Mouse (Mus musculus): ENCODE results near the gene Nadk2. TPM values are rescaled to one million over a fixed set of nuclear protein-coding genes. Genes with fewer than 3 reads are reported as not detected.
A peak's percentile ranks its signal among the peaks of the same experiment; 100 is the strongest.

Gene Nadk2
- total RNA-seq, 2 experiments from 2014 or later, result 21.1 to 25.0 TPM

- intact Hi-C loops (cut with DNase I; ENCODE audit: low total_unique reads), result no loop called here
- DNase-seq, result no peak
These were observed 15.8 kb downstream of the Nadk2 start for GRCm38 (mm10) chr15:9086813-9087212.

DNA sequence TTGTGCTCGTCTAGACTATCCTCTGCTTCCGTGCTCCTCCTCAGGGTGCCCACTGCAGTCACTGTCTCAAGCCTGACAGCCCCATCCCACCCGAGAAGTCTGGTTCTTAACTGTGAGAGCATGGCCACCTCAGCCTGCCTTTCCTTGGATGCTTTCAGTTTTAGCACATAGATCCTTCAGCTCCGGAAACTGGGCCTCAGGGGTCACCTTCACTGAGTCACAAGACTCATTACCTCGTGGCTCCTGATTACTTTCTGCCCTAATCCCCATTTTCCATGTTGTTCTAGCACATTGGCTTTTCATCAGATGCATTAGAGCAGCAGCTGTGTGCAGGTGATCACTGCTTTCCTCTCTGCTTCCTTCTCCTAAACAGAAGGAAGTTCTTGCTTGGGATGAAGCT is 16.4 kb downstream of the Nadk2 start:
- DNase-seq, result no peak
- intact Hi-C loops (cut with DNase I; ENCODE audit: low total_unique reads), result no loop called here

DNA sequence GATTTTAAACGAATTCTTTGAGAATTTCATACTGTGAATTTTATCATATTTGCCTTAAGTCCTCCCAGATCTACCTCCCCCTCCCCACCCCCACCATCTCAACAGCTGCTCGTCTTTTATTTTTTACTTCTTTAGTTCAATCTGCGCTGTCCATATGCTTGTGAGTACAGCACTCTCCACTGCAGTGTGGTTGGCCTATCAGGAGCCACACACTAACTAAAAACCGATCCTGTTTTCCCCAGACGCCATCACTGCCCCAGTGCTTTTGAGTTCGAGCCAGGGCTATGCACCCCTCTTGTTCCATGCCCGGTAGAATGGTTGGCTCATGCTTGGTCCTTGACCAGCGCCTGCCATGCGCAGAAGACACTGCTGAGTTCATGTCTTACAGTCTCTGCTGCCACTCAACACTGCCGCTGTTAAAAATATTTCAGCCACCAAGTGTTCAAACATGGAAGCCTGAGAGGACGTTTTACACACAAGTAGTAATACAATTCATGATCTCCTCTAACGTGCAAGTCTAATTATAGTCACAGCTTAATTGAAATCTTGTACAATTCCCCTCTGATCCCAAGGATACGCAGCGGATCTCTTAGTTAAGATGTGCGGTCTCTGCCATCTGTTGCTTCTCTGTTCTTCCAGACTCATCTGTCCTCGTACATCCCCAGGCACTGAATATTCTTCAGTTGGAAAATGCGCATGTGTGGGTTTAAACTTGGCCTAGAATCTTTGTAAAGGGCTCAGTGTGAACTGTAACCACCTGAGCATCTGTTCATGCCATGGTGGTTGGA is 17.0 kb downstream of the Nadk2 start:
- no peak for DNase-seq

DNA sequence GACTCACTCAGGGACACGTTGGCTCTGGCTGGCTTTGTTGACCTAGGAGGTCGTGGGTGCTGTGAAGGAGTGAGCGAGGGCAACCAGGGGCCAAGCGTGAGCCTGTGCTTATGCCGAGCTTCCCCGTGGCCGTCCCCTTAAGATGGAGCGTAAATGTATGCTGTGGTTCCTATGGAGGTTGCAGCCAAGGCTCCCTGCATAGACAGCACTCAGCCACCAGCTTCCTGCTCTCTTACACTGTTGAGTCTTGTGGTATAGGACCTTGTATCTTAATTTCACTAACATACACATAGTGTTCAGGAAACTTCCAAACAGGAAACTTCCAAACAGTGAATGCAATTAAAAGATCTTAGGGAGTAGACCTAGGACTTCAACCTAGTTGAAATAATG is 17.6 kb downstream of the Nadk2 start:
- intact Hi-C loops (cut with DNase I; ENCODE audit: low total_unique reads), result no loop called here
- DNase-seq, result no peak

More for the DNA sequence above, 17.0 kb downstream of the Nadk2 start:
- intact Hi-C loops (cut with DNase I; ENCODE audit: low total_unique reads), result no loop called here

DNA sequence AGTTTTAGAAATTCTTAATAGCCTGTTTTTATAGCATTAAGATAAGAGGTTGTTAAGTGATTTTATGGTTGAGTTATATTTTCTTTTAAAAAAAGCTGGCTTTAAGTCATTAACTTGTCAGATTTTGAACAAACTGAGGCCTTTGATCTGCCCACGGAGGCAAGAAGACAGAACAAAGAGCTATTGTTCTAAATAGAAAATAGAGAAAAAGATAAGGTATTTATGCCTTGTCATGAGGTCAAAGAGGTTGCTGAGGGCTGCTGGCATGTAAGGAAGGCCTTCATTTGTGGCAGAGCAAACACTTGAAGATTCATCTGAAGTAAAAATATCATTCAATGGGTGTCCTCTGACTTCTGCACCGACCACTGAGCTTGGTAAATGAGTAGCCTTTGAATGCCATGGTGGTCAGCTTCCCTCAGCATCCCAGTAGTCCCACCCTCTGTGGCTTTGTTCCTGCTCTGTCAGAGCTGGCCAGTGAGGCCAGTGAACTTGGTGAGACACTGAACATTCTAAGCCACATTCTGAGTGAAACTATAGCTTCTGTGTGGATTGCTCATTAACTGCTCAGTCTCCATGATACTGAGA is 18.2 kb downstream of the Nadk2 start:
- intact Hi-C loops (cut with DNase I; ENCODE audit: low total_unique reads), result no loop called here
- no peak for DNase-seq

- intact Hi-C loops (cut with DNase I; ENCODE audit: low total_unique reads), result no loop called here
- DNase-seq, result no peak
These were observed 19.6 kb downstream of the Nadk2 start for GRCm38 (mm10) chr15:9090662-9091061.

DNA sequence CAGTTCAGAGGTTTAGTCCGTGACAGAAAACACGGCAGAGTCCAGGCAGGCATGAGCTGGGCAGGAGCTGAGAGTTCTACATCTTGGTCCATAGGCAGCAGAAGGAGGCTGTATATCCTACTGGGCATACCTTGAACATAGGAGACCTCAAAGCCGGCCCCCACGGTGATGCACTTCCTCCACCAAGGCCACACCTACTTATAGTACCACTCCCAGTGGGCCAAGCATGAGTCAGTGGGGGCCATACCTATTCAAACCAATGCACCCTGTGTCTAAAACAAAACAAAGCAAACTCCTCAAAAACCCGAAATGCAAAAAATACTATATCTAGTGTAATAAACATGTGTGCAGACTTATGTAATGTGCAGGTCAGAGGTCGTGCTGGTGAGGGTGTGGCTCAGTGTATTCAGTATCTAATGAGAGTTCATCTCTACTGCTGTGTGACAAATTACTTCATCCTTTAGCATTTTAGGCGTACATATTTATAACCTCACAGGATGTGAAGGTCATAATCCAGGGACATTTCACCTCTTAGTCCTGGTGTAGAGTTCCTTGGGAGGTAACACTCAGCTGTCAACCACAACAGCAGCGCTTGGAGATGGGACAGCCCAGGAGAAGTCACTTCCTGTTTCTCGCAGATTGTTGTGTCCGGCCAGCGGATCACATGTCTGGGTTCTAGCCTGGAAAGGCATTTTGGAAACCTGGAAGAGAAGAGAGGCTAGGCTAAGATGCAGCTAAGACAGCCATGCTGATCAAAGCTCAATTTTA is 22.7 kb downstream of the Nadk2 start:
- intact Hi-C loops (cut with DNase I; ENCODE audit: low total_unique reads), result no loop called here
- DNase-seq, result no peak

- DNase-seq, result peak; percentile 12
- intact Hi-C loops (cut with DNase I; ENCODE audit: low total_unique reads), result no loop called here
These were observed 23.3 kb downstream of the Nadk2 start for GRCm38 (mm10) chr15:9094366-9094750.

- intact Hi-C loops (cut with DNase I; ENCODE audit: low total_unique reads), result no loop called here
- no peak for DNase-seq
These were observed 25.8 kb downstream of the Nadk2 start for GRCm38 (mm10) chr15:9096865-9097264.

DNA sequence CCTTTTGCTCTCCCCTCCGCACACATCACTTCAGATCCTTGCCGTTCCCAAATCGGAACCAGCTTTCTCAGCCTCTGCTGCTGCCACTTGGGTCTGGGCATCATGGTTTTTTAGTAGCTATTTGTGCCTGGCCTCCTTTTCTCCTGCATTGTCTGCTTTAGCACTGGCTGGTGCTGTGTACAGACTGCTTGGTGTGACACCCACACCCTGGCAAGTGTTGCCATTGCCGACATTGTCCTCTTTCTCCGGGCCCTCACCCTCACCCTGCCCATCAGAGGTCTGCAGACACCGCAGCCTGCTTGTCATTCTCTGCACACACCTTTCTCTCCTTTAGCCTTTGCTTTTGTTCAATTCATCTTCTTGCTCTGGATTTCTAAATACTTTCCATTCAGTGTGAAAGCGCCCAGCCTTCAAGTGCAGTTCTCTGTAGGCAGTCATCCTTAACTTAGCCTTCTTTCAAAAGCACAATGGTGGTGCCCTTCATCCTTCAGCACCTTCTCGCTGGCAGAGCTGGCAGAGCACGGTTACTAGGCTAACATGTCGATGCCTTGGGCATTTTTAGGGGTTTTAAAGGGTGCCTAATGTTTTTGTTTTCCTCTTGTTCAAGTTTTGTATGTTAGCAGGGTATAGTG is 29.5 kb downstream of the Nadk2 start:
- DNase-seq, result no peak
- intact Hi-C loops (cut with DNase I; ENCODE audit: low total_unique reads), result no loop called here

- DNase-seq, result no peak
- intact Hi-C loops (cut with DNase I; ENCODE audit: low total_unique reads), result no loop called here
These were observed 35.4 kb downstream of the Nadk2 start for GRCm38 (mm10) chr15:9106303-9107074.

DNA sequence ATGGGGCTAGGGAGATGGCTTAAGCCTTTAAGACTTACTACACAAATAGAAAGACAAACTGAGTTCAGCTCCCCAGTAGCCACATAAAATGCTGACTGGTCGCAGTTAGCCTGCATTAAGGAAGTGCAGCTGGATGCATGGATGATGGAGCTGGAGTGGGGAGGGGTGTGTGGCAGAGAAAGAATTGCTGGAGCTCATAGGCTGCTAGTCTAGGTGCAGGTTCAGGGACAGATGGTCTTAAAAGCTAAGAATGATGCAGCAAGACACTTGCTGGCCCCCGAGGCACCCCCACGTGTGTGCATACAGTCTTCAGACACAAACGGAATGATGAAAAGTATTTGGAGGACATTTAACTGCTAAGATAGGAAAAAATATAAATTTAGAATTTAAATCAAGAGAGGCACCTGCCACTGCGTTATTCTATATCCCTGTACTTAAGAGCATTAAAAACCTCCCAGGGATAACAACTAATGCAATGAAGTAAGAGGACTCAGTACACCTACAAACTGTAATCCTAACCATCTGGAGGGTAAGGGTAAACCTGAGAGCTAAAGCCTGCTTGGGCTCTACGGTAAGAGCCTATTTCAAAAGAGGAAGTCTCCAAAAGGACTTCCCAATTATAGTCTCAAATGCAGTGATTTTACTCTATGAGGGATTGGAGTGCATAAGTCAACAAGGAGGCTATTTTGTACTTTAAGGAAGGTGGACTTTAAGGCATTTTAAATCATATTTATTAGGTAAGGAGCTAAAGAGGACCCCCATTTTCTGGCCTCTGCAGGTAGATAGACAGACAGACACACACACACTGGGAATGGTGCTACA is 39.7 kb downstream of the Nadk2 start:
- DNase-seq, result no peak
- intact Hi-C loops (cut with DNase I; ENCODE audit: low total_unique reads), result no loop called here

DNA sequence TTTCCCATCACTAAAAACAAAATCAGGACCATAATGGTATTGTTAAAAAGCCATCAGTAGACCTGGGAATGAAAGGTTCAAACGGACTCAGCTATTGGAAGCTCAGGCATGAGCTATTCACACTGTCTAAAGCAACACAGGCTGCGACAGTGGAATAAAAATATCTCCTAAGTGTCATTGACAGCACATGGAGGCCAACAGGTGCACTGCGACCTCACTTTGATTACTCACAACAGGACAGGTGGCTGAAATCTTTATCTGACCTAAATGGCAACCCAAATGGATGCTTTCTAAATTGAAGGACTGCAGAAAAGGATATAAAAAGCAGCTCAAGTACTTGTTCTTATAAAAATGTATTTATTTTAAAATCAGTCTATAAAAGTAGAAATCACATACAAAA is 40.6 kb downstream of the Nadk2 start:
- DNase-seq, result no peak
- intact Hi-C loops (cut with DNase I; ENCODE audit: low total_unique reads), result no loop called here

DNA sequence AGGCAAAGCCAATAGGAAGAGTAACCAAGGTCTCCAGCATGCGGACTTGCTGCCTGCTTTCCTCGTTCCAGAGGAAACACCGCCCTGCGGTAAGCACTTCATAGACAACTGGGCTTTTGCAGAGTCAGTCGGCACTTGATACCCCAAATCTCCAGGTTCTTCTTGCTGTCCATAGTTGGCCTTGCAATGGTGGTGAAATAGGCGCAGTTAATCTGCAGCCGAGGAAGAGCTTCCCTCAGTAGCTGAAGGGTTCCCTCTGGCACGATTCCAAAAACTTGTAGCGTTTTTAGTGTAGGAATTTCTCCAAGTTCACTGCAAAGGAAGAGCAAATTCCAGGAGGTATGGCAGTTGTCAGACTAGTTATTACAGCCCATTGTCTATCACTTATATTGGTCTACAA is 42.5 kb downstream of the Nadk2 start:
- intact Hi-C loops (cut with DNase I; ENCODE audit: low total_unique reads), result no loop called here
- no peak for DNase-seq

- intact Hi-C loops (cut with DNase I; ENCODE audit: low total_unique reads), result no loop called here
- no peak for DNase-seq
These were observed 43.1 kb downstream of the Nadk2 start for GRCm38 (mm10) chr15:9114131-9114530.

DNA sequence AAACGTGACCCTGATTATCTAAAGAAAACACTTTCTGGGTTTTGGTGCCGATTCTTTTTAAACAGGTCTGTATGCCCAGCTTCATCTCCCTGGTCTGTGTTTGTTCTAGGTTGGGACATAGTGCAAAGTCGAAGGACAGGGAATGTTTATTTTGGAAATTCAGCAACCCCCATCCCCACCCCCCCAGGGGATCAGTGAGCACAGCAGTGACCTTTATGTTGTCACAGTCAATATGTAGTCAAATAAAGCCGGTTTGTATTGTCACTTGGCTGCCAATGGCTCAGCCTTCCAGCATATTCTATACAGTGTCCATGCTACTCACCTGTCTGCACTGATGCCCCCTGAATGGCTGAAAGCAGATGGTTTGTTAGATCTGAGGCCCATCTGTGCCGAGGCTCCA is 43.5 kb downstream of the Nadk2 start:
- intact Hi-C loops (cut with DNase I; ENCODE audit: low total_unique reads), result no loop called here
- no peak for DNase-seq

- intact Hi-C loops (cut with DNase I; ENCODE audit: low total_unique reads), result loop anchor here (5.0 kb wide), 1 partner anchor 488 kb away; no protein-coding TSS in a partner anchor
- no peak for DNase-seq
These were observed 47.8 kb downstream of the Nadk2 start for GRCm38 (mm10) chr15:9118852-9119251.

DNA sequence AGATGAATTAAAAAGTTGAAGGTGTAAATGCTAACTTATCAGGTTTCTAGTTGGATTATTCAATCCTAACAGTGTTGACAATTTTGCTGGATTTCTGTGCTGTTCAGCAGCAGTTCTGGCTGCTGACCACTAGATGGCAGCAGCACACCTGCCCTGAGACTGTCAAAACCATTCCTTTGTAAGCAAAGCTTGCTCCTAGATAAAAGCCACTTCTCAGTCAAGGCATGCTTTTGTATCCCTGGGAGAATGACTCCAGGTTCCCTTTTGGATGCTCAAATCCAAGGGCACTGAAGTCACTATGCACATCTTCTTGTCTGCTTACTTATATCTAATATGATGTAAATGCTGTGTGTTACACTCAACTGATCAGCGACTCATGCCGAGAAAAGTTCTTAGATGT is 49.0 kb downstream of the Nadk2 start:
- intact Hi-C loops (cut with DNase I; ENCODE audit: low total_unique reads), result no loop called here
- no peak for DNase-seq

DNA sequence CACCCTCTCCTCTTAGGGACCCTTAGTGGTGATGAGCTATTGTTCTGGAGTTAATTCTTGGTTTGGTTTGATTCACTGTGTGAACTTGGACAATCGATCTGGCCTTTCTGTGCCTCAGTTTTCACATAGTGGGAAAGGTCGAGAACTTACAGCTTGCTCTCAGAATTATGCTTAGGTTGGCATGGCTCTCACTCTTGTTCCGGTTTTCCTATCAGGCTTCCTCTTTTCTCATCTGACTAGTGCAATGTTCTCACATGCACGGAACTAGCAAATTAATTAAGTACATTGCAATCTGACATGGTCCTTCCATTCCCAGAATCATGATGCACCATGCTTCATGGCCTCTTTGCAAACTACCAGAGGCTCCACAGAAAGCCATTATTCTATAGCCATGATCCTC is 51.9 kb downstream of the Nadk2 start:
- intact Hi-C loops (cut with DNase I; ENCODE audit: low total_unique reads), result no loop called here
- DNase-seq, result no peak

All from gastrocnemius, postnatal 14 days (tissue).